Mouse (Mus musculus): ENCODE results near the gene Gpr65. TPM values are rescaled to one million over a fixed set of nuclear protein-coding genes. Genes with fewer than 3 reads are reported as not detected.

Gene Gpr65
- total RNA-seq, 2 experiments from 2014 or later: 0.10 to 0.24 TPM

Other genes with a start within 250 kb of the Gpr65 start
- gene Galc, start 9.2 kb upstream of the Gpr65 start, total RNA-seq (2021): 1 to 10 TPM; 3.5 to 3.6 TPM

Data from gastrocnemius, postnatal 14 days (tissue).